Mouse (Mus musculus) hindbrain, postnatal 0 days (tissue): Measurements from ENCODE around the gene Lat2. TPM values are rescaled to one million over a fixed set of nuclear protein-coding genes. Genes with fewer than 3 reads are reported as not detected.

Experiments
- ATAC-seq: fragments of 200-750 bp; cut with Nextera tagmentation; 2 replicates; pipeline ENCODE4 v1.8.0; 2017; ENCODE audit warnings: mild to moderate bottlenecking, moderate TSS enrichment, moderate library complexity
- DNase-seq: peaks from one replicate; pipeline ENCODE4 v3.0.0-alpha.2; 2015; ENCODE audit warnings: low spot score
- H3K27ac ChIP-seq: fragments of 300-500 bp; sonication (generic); 2 replicates; pipeline ENCODE4 v1.5.1; 2014; ENCODE audit warnings: mild to moderate bottlenecking
- H3K27me3 ChIP-seq: fragments of 300-500 bp; sonication (generic); 2 replicates; pipeline ENCODE4 v1.6.1; 2014; ENCODE audit warnings: low read length, mixed read lengths; ENCODE audit not compliant: insufficient read depth
- H3K36me3 ChIP-seq: fragments of 300-500 bp; sonication (generic); 2 replicates; pipeline ENCODE4 v1.6.1; 2014; ENCODE audit warnings: low read length, mixed read lengths; ENCODE audit not compliant: insufficient read depth
- H3K4me1 ChIP-seq: fragments of 300-500 bp; sonication (generic); 2 replicates; pipeline ENCODE4 v1.6.1; 2014; ENCODE audit warnings: antibody characterized with exemption, low read length, mixed read lengths; ENCODE audit not compliant: insufficient read depth
- H3K4me2 ChIP-seq: fragments of 300-500 bp; sonication (generic); 2 replicates; pipeline ENCODE4 v1.6.1; 2014; ENCODE audit warnings: low read depth, mild to moderate bottlenecking, low read length, moderate library complexity, mixed read lengths
- H3K4me3 ChIP-seq: fragments of 300-500 bp; sonication (generic); 2 replicates; pipeline ENCODE4 v1.5.1; 2014; ENCODE audit warnings: low read length
- H3K9ac ChIP-seq: fragments of 300-500 bp; sonication (generic); replicated peaks from 2 replicates; pipeline ENCODE4 v1.6.1; 2014; ENCODE audit warnings: mild to moderate bottlenecking, low read length, moderate library complexity, mixed read lengths
- H3K9me3 ChIP-seq: fragments of 300-500 bp; sonication (generic); 2 replicates; pipeline ENCODE4 v1.6.1; 2016; ENCODE audit warnings: low read length, mixed read lengths
- CTCF ChIP-seq: IDR thresholded peaks from 2 replicates; pipeline ENCODE4 v1.5.1; 2016; ENCODE audit warnings: antibody characterized with exemption, control low read depth, low read depth
- WGBS: fragments of 180-500 bp; shearing (Covaris S2); extraction: QIAGEN DNeasy Blood & Tissue Kit; methylation state at CpG from one replicate; pipeline ENCODE4 v1.1.7; 2014; 5-methylcytosine and 5-hydroxymethylcytosine counted together
- polyA plus RNA-seq: library from polyadenylated mRNA; unstranded; fragments of >200 nt; fragmentation: Nextera tagmentation; extraction: Ambion mirVana; gene quantifications from 2 replicates; pipeline ENCODE4 v1.2.1, GENCODE M21; 2015
- total RNA-seq: library from RNA; depleted of rRNA; stranded (reverse); fragments of >200 nt; gene quantifications from 2 replicates; pipeline ENCODE4 v1.2.3, GENCODE M21; 2014

Gene Lat2
- total and polyA plus RNA-seq, 2 experiments from 2014 or later = 2.8 to 4.8 TPM

DNA sequence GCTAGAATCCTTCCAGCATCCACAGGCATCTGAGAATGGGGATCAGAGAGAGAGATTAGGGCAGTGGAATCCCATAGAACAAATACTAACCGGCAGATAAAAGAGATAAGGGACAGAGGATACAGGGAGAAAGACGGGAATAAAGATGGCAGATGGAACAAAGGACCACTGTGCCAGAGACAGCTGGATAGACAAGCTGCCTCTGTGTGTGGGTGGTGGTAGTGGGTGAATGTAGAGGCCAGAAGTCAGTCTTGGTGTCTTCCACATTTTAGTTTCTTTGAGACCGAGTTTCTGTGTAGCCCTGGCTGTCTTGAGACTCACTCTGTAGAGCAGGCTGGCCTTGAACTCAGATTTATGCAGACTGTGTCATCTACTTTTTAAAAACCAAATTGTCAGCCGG is 955 bp upstream of the Lat2 start:
- DNase-seq = no peak
- no peaks in the 10 kb centered on the region for H3K27me3 ChIP-seq
- 60% methylated on average over 4 of the region's 4 CpGs for WGBS
- no peaks in the 10 kb centered on the region for H3K4me1 ChIP-seq
- H3K9me3 ChIP-seq = no peaks in the 10 kb centered on the region
- peaks cover 22% of the 10 kb centered on the region for H3K36me3 ChIP-seq
- no peak overlapping the region for H3K9ac ChIP-seq
- no peak overlapping the region for H3K4me2 ChIP-seq
- no peak overlapping the region for H3K4me3 ChIP-seq
- TF ChIP-seq CTCF = no peak
- ATAC-seq = no peak
- no peak overlapping the region for H3K27ac ChIP-seq

DNA sequence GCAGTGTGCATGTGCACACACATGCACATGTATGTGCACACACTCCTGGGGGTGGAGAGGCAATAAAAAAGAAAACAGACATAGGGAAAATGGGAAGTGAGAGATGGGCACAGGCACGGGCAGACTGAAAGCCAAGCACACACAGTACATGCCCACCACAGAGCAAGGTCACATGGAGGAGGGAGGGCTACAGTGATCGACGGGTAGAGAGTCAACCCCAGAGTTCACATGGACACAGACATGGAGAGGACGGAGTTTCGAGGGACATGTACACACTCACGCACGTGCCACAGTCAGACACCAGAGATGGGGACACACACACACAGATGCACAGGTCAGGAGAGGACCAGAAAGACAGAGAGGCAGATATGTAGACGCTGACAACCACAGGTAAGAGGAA is 555 bp upstream of the Lat2 start:
- no peaks in the 10 kb centered on the region for H3K27me3 ChIP-seq
- TF ChIP-seq CTCF = no peak
- 85% methylated on average over 8 of the region's 8 CpGs for WGBS
- H3K27ac ChIP-seq = no peak overlapping the region
- no peak overlapping the region for H3K9ac ChIP-seq
- no peaks in the 10 kb centered on the region for H3K4me1 ChIP-seq
- H3K36me3 ChIP-seq = peaks cover 18% of the 10 kb centered on the region
- H3K4me3 ChIP-seq = no peak overlapping the region
- no peaks in the 10 kb centered on the region for H3K9me3 ChIP-seq
- DNase-seq (no peak), ATAC-seq (no peak)
- H3K4me2 ChIP-seq = no peak overlapping the region

DNA sequence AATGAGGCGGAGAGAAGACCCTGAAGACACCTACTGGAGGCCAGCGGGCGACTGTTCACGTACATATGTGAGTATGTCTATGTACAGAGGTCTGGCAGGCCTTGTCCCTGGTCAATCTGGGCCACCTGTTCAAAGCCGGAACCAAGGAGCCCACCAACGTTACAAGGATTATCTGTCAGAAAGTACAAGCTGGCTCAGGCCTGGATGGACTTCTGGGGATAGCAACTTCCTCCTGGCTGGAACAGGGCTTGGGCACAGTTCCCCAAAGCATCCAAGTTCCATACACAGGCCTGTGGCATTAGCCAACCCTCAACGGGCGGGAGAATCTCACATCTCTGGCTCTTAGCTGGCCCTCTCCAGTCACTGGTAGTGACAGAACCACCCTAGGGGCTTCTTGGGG is 529 bp downstream of the Lat2 start:
- no peak overlapping the region for H3K27ac ChIP-seq
- 93% methylated on average over 8 of the region's 8 CpGs for WGBS

DNA sequence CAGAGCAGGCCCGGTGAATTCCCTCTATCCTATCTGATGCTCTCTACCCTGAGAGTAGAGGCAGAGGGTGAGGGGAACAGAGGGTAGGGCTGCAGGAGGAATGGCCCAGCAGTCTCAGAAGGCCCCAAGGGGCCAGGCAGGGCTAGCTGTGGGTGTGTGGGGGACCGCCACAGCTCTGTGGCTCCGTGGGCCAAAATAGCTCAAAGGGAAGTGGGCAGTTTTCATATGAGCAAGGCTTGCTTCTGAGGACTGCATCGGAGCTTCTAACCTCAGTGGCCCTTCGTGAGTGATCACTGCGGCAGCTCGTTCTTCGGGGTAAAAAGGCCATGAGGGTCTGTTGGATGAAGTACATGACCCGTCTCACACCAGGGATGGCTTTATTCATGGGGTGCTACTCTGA is 1.1 kb downstream of the Lat2 start:
- ATAC-seq (no peak), DNase-seq (no peak)
- Histone ChIP-seq H3K9me3 (no peaks in the 10 kb centered on the region), H3K4me1 (no peaks in the 10 kb centered on the region), H3K27me3 (no peaks in the 10 kb centered on the region), H3K4me3 (no peak overlapping the region), H3K9ac (no peak overlapping the region), H3K36me3 (peaks cover 2% of the 10 kb centered on the region), H3K4me2 (no peak overlapping the region), H3K27ac (no peak overlapping the region)
- WGBS = 87% methylated on average over 9 of the region's 9 CpGs
- no peak for TF ChIP-seq CTCF

More for the DNA sequence above, 529 bp downstream of the Lat2 start:
- ATAC-seq = no peak
- H3K36me3 ChIP-seq = peaks cover 7% of the 10 kb centered on the region
- no peaks in the 10 kb centered on the region for H3K27me3 ChIP-seq
- no peaks in the 10 kb centered on the region for H3K4me1 ChIP-seq
- no peak for DNase-seq
- TF ChIP-seq CTCF = no peak
- no peak overlapping the region for H3K4me2 ChIP-seq
- no peak overlapping the region for H3K4me3 ChIP-seq
- no peak overlapping the region for H3K9ac ChIP-seq
- H3K9me3 ChIP-seq = no peaks in the 10 kb centered on the region

DNA sequence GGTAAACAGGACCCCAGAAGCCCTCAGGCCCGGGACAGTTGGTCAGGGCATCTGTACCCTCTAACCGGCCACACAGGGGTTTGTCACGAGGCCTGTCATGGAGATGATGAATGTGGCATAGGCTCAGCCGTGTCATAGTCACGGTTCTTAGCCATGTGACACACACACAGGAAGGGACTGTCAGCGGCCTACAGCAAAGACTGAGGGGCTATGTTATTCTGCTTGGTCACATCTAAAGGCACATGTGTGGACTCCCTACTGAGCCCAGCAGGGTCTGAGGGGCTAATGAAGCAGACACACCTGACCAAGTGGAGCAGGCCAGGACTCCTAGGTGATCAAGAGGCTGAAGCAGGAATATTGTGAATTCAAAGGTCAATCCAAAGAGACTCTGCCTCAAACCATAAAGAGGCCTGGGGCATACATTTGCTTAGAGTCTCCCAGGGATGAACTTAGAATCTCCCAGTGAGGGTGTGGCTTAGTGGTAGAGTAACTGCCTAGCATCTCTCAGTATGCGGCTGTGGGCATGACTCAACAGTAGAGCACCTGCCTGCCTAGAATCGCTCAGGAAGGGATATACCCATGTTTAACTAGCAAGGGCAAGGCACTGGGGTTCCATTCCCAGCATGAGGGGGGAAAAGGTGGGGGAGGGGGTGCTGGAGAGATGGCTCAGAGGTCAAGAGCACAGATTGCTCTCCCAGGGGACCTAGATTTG is 2.9 kb downstream of the Lat2 start:
- no peak overlapping the region for H3K4me2 ChIP-seq
- no peaks in the 10 kb centered on the region for H3K9me3 ChIP-seq
- H3K36me3 ChIP-seq = no peaks in the 10 kb centered on the region
- H3K27ac ChIP-seq = 0 out of 2 replicates have a peak overlapping the region, but pooled peaks have one; percentile 7
- H3K27me3 ChIP-seq = no peaks in the 10 kb centered on the region
- no peak for DNase-seq
- H3K4me1 ChIP-seq = no peaks in the 10 kb centered on the region
- TF ChIP-seq CTCF = no peak
- ATAC-seq = peak; percentile 46; the same call in 1 of the 2 replicates
- no peak overlapping the region for H3K9ac ChIP-seq
- WGBS = 45% methylated on average over 8 of the region's 8 CpGs
- no peak overlapping the region for H3K4me3 ChIP-seq

DNA sequence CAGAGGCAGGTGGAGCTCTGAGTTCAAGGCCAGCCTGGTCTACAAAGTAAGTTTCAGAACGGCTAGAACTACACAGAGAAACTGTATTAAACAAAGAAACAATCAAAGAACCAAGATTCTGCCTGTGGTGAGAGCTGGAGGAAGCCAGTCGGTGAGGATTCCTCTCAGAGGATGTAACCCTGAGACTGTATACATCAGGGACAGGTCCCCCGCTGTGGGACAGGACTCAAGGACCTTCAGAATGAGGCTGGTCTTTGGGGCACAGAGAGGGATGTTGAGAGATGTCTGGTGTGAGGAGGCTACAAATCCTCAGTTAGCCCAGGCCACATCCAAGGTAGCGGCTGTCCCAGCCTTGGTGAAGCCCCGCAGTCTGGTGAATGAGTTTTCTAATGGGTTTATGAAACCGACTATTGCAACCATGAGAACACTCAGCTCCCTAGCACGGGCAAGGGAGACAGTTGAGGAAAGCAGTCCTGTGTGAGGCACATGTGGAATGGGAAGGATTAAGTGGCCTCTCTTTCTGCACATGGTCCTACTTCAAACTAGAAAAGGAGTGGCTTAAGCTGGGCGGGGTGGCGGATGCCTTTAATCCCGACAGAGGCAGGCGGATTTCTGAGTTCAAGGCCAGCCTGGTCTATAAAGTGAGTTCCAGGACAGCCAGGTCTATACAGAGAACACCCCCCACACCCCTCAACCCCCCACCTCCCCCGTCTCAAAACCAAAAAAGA is 4.7 kb downstream of the Lat2 start:
- ATAC-seq (no peak), DNase-seq (no peak)
- TF ChIP-seq CTCF = no peak
- WGBS = 81% methylated on average over 12 of the region's 12 CpGs
- H3K36me3 ChIP-seq = no peaks in the 10 kb centered on the region
- no peak overlapping the region for H3K9ac ChIP-seq
- H3K27ac ChIP-seq = no peak overlapping the region
- H3K4me3 ChIP-seq = no peak overlapping the region
- no peaks in the 10 kb centered on the region for H3K9me3 ChIP-seq
- no peaks in the 10 kb centered on the region for H3K4me1 ChIP-seq
- no peak overlapping the region for H3K4me2 ChIP-seq
- no peaks in the 10 kb centered on the region for H3K27me3 ChIP-seq

DNA sequence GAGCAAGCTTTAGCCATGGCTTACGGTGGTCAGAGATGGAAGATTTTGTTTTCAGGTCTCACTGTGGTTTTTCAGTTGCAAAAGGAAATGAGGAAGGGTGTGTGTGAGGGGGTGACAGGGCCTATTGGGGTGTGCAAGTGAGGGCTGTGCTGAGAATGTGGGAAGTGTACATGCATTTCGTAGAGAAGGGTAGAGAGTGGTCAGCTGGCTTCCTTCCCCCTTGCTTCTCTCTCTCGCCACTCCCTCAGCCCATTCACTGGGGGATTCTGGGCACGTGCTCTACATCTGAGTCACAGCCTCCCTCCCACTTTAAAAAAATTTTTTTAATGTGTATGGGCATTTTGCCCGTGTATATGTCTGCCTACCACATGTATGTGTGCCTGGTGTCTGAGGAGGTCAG is 7.7 kb downstream of the Lat2 start:
- H3K4me2 ChIP-seq = no peak overlapping the region
- H3K27ac ChIP-seq = no peak overlapping the region
- no peak overlapping the region for H3K9ac ChIP-seq
- H3K36me3 ChIP-seq = no peaks in the 10 kb centered on the region
- 69% methylated on average over 5 of the region's 5 CpGs for WGBS
- no peak overlapping the region for H3K4me3 ChIP-seq
- H3K27me3 ChIP-seq = no peaks in the 10 kb centered on the region
- no peak for TF ChIP-seq CTCF
- H3K4me1 ChIP-seq = no peaks in the 10 kb centered on the region
- no peak for ATAC-seq
- H3K9me3 ChIP-seq = no peaks in the 10 kb centered on the region
- DNase-seq = no peak
